Mouse (Mus musculus): ENCODE measurements around the gene Slc4a1. TPM values are rescaled to one million over a fixed set of nuclear protein-coding genes. Genes with fewer than 3 reads are reported as not detected.

Slc4a1 gene
- polyA plus RNA-seq, 1 experiment from 2014 or later, result 20.2 TPM

DNA sequence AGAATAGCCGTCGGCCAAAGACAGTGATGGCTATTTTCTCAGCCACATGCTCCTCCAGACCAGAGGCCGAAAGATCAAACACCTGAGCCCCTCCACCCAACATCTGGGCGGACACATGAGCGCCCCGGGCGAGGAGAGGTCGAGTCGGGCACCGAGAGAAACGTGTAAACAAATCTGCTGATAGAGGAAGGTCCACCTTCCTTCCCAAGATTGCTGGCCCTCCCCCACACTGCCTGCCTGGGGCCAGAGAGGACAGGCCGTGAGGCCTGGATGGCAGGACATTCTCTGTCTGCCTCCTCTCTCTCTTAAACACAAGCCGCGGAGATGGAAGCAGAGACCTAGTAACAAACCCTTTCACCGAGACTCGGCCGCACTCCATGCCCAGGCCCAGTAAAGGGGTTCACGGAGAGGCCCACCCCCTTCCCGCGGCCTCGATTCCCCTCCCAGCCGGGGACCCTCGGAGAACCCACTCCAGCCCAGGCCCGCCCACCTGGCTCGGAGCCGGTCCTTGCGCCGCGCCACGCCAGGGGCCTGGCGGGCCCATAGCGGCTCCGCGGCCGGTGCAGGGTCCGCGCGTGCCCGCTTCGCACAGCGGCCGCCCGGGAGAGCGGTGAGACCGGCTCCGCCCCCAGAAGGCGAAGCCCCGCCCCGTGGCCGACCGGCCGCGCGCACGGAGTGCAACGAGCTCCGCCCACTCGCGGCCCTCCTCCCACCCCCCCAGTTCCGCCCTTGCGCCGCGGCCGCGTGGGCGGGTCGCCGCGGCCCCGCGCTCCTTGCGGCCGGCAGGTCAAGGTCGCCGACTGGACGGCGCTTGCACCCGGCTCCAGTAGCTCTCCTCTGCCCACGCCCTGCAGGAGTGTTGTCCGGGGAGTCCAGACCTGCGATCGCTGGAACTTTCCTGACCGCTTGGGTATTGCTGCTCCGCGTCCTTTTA lies 41.2 kb upstream of the Slc4a1 start:
- Histone ChIP-seq H3K4me1 (replicated peaks) (peaks cover 31% of the 10 kb centered on the region), H3K27ac (peak overlapping the region; percentile 99), H3K36me3 (peaks cover 29% of the 10 kb centered on the region), H3K4me3 (peak overlapping the region; percentile 90), H3K9ac (peak overlapping the region; percentile 90), H3K4me2 (peak overlapping the region; percentile 86), H3K27me3 (0 out of 2 replicates have a peak, but pooled peaks cover 1% of the 10 kb centered on the region), H3K9me3 (replicated peaks) (no peaks in the 10 kb centered on the region)
- ATAC-seq (replicated peaks; ENCODE audit: insufficient number of reproducible peaks, insufficient read depth, low FRiP score, low read depth), result peak; percentile 76
- under 1% methylated on average over 85 of the region's 85 CpGs for WGBS

- peak overlapping the region; percentile 90 for H3K4me3 ChIP-seq
- peak overlapping the region; percentile 99 for H3K27ac ChIP-seq
- H3K27me3 ChIP-seq, result peaks cover 7% of the 10 kb centered on the region; the same call in 1 of the 2 replicates
- 13% methylated on average over 3 of the region's 3 CpGs for WGBS
- H3K9me3 ChIP-seq (replicated peaks), result no peaks in the 10 kb centered on the region
- peak overlapping the region; percentile 86 for H3K4me2 ChIP-seq
- peak overlapping the region; percentile 90 for H3K9ac ChIP-seq
- peaks cover 29% of the 10 kb centered on the region for H3K36me3 ChIP-seq
- no peak for ATAC-seq (replicated peaks; ENCODE audit: insufficient number of reproducible peaks, insufficient read depth, low FRiP score, low read depth)
- peaks cover 28% of the 10 kb centered on the region for H3K4me1 ChIP-seq (replicated peaks)
These were observed 40.4 kb upstream of the Slc4a1 start for GRCm38 (mm10) chr11:102406401-102406800.

- H3K27me3 ChIP-seq, result peaks cover 14% of the 10 kb centered on the region
- H3K9ac ChIP-seq, result peak overlapping the region; percentile 90
- H3K4me3 ChIP-seq, result peak overlapping the region; percentile 90
- WGBS, result 87% methylated on average over 11 of the region's 11 CpGs
- H3K9me3 ChIP-seq (replicated peaks), result no peaks in the 10 kb centered on the region
- H3K4me1 ChIP-seq (replicated peaks), result peaks cover 27% of the 10 kb centered on the region
- peaks cover 29% of the 10 kb centered on the region for H3K36me3 ChIP-seq
- H3K27ac ChIP-seq, result no peak overlapping the region
- ATAC-seq (replicated peaks; ENCODE audit: insufficient number of reproducible peaks, insufficient read depth, low FRiP score, low read depth), result no peak
- peak overlapping the region; percentile 86 for H3K4me2 ChIP-seq
These were observed 39.7 kb upstream of the Slc4a1 start for GRCm38 (mm10) chr11:102405544-102406285.

GRCm38 (mm10) chr11:102404161-102405010 lies 38.4 kb upstream of the Slc4a1 start:
- WGBS, result 85% methylated on average over 18 of the region's 18 CpGs
- H3K4me3 ChIP-seq, result no peak overlapping the region
- H3K4me2 ChIP-seq, result no peak overlapping the region
- H3K4me1 ChIP-seq (replicated peaks), result peaks cover 38% of the 10 kb centered on the region
- H3K36me3 ChIP-seq, result peaks cover 29% of the 10 kb centered on the region
- no peak for ATAC-seq (replicated peaks; ENCODE audit: insufficient number of reproducible peaks, insufficient read depth, low FRiP score, low read depth)
- H3K9ac ChIP-seq, result no peak overlapping the region
- H3K27ac ChIP-seq, result no peak overlapping the region
- H3K9me3 ChIP-seq (replicated peaks), result no peaks in the 10 kb centered on the region
- peaks cover 27% of the 10 kb centered on the region for H3K27me3 ChIP-seq

- WGBS, result 92% methylated on average over 11 of the region's 11 CpGs
- Histone ChIP-seq H3K9ac (no peak overlapping the region), H3K27me3 (peaks cover 34% of the 10 kb centered on the region), H3K36me3 (peaks cover 29% of the 10 kb centered on the region), H3K4me2 (no peak overlapping the region), H3K27ac (no peak overlapping the region), H3K4me1 (replicated peaks) (peaks cover 40% of the 10 kb centered on the region), H3K4me3 (no peak overlapping the region), H3K9me3 (replicated peaks) (no peaks in the 10 kb centered on the region)
- no peak for ATAC-seq (replicated peaks; ENCODE audit: insufficient number of reproducible peaks, insufficient read depth, low FRiP score, low read depth)
These were observed 37.7 kb upstream of the Slc4a1 start for GRCm38 (mm10) chr11:102403657-102404056.

DNA sequence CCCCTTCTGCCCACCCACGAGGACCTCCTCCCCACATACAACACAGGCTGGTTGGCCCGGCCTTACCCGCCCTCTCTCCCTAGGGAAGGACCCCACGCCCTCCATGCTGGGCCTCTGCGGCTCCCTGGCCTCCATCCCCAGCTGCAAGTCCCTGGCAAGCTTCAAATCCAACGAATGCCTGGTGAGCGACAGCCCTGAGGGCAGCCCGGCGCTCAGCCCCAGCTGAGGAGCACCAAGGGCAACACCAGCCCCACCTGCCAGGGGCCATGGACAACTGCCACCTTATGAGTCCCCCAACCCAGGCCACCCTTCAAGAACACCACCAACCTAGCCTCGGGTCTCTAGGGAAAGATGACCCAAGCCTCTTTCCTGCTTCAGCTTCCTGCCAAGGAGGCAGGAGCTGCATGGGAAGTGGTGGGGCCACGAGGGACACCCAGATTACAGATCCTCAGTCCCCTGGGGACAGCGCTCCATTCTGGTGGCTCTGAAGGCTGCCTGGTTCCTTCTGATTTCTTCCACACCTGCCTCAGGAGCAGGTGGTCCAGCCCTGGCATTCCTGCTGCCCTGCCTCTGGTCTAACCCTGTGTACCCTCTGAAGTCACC lies 36.0 kb upstream of the Slc4a1 start:
- H3K27ac ChIP-seq, result no peak overlapping the region
- H3K36me3 ChIP-seq, result peaks cover 29% of the 10 kb centered on the region
- H3K4me3 ChIP-seq, result no peak overlapping the region
- no peaks in the 10 kb centered on the region for H3K9me3 ChIP-seq (replicated peaks)
- peaks cover 42% of the 10 kb centered on the region for H3K4me1 ChIP-seq (replicated peaks)
- no peak overlapping the region for H3K9ac ChIP-seq
- peaks cover 50% of the 10 kb centered on the region for H3K27me3 ChIP-seq
- no peak for ATAC-seq (replicated peaks; ENCODE audit: insufficient number of reproducible peaks, insufficient read depth, low FRiP score, low read depth)
- H3K4me2 ChIP-seq, result no peak overlapping the region
- WGBS, result 56% methylated on average over 12 of the region's 12 CpGs

GRCm38 (mm10) chr11:102400513-102401084 lies 34.6 kb upstream of the Slc4a1 start:
- Histone ChIP-seq H3K4me2 (no peak overlapping the region), H3K9ac (no peak overlapping the region), H3K9me3 (replicated peaks) (no peaks in the 10 kb centered on the region), H3K4me1 (replicated peaks) (peaks cover 30% of the 10 kb centered on the region), H3K36me3 (peaks cover 29% of the 10 kb centered on the region), H3K4me3 (no peak overlapping the region), H3K27me3 (peaks cover 62% of the 10 kb centered on the region), H3K27ac (no peak overlapping the region)
- ATAC-seq (replicated peaks; ENCODE audit: insufficient number of reproducible peaks, insufficient read depth, low FRiP score, low read depth), result no peak
- WGBS, result 16% methylated on average over 12 of the region's 12 CpGs

GRCm38 (mm10) chr11:102399610-102400072 lies 33.6 kb upstream of the Slc4a1 start:
- peak overlapping the region; percentile 52 for H3K4me2 ChIP-seq
- 2% methylated on average over 34 of the region's 34 CpGs for WGBS
- H3K9ac ChIP-seq, result 0 out of 2 replicates have a peak overlapping the region, but pooled peaks have one; percentile 2
- peaks cover 20% of the 10 kb centered on the region for H3K4me1 ChIP-seq (replicated peaks)
- peak overlapping the region; percentile 30 for H3K4me3 ChIP-seq
- no peaks in the 10 kb centered on the region for H3K9me3 ChIP-seq (replicated peaks)
- no peak for ATAC-seq (replicated peaks; ENCODE audit: insufficient number of reproducible peaks, insufficient read depth, low FRiP score, low read depth)
- no peak overlapping the region for H3K27ac ChIP-seq
- peaks cover 69% of the 10 kb centered on the region for H3K27me3 ChIP-seq
- peaks cover 24% of the 10 kb centered on the region for H3K36me3 ChIP-seq

GRCm38 (mm10) chr11:102399107-102399506 lies 33.1 kb upstream of the Slc4a1 start:
- Histone ChIP-seq H3K36me3 (peaks cover 18% of the 10 kb centered on the region), H3K9me3 (replicated peaks) (no peaks in the 10 kb centered on the region), H3K27me3 (peaks cover 74% of the 10 kb centered on the region), H3K27ac (no peak overlapping the region), H3K9ac (no peak overlapping the region), H3K4me3 (peak overlapping the region; percentile 30; the same call in 1 of the 2 replicates), H3K4me1 (replicated peaks) (peaks cover 21% of the 10 kb centered on the region), H3K4me2 (peak overlapping the region; percentile 52)
- no peak for ATAC-seq (replicated peaks; ENCODE audit: insufficient number of reproducible peaks, insufficient read depth, low FRiP score, low read depth)
- 11% methylated on average over 15 of the region's 15 CpGs for WGBS
